Mouse (Mus musculus) intestine, embryonic 16.5 days (tissue): ENCODE data around the gene Il21r. TPM values are rescaled to one million over a fixed set of nuclear protein-coding genes. Genes with fewer than 3 reads are reported as not detected.

Experiments used
- ATAC-seq: fragments of 200-750 bp; cut with Nextera tagmentation; 2 replicates; pipeline ENCODE4 v1.8.0; 2017; ENCODE audit warnings: moderate TSS enrichment, moderate library complexity
- H3K27ac ChIP-seq: fragments of 300-500 bp; sonication (generic); 2 replicates; pipeline ENCODE4 v1.5.1; 2014; ENCODE audit warnings: mild to moderate bottlenecking, low read length
- H3K27me3 ChIP-seq: fragments of 300-500 bp; sonication (generic); replicated peaks from 2 replicates; pipeline ENCODE4 v1.6.1; 2014; ENCODE audit warnings: low read length, control low read depth, mixed read lengths; ENCODE audit not compliant: control insufficient read depth, insufficient read depth
- H3K36me3 ChIP-seq: fragments of 300-500 bp; sonication (generic); 2 replicates; pipeline ENCODE4 v1.6.1; 2014; ENCODE audit warnings: low read length, control low read depth; ENCODE audit not compliant: control insufficient read depth, insufficient read depth
- H3K4me1 ChIP-seq: fragments of 300-500 bp; sonication (generic); 2 replicates; pipeline ENCODE4 v1.6.1; 2014; ENCODE audit warnings: low read length, control low read depth, mixed read lengths; ENCODE audit not compliant: control insufficient read depth, insufficient read depth
- H3K4me2 ChIP-seq: fragments of 300-500 bp; sonication (generic); 2 replicates; pipeline ENCODE4 v1.6.1; 2014; ENCODE audit warnings: low read depth, low read length, control low read depth
- H3K4me3 ChIP-seq: fragments of 300-500 bp; sonication (generic); 2 replicates; pipeline ENCODE4 v1.5.1; 2014; ENCODE audit warnings: mild to moderate bottlenecking, low read length
- H3K9ac ChIP-seq: fragments of 300-500 bp; sonication (generic); 2 replicates; pipeline ENCODE4 v1.6.1; 2014; ENCODE audit warnings: low read depth, low read length
- H3K9me3 ChIP-seq: fragments of 300-500 bp; sonication (generic); 2 replicates; pipeline ENCODE4 v1.6.1; 2016; ENCODE audit warnings: low read length, control low read depth; ENCODE audit not compliant: control insufficient read depth
- WGBS: fragments of 180-500 bp; shearing (Covaris S2); extraction: QIAGEN DNeasy Blood & Tissue Kit; methylation state at CpG from one replicate; pipeline ENCODE4 v1.1.7; 2014; 5-methylcytosine and 5-hydroxymethylcytosine counted together
- polyA plus RNA-seq: library from polyadenylated mRNA; unstranded; fragments of >200 nt; fragmentation: Nextera tagmentation; extraction: Ambion mirVana; gene quantifications from 2 replicates; pipeline ENCODE4 v1.2.1, GENCODE M21; 2015

Il21r gene
- polyA plus RNA-seq, 1 experiment from 2014 or later, result 0.59 TPM

GRCm38 (mm10) chr7:125622741-125623685, 19.8 kb downstream of the Il21r start:
- H3K4me1 ChIP-seq, result no peaks in the 10 kb centered on the region
- WGBS, result 68% methylated on average over 7 of the region's 7 CpGs
- no peak overlapping the region for H3K9ac ChIP-seq
- no peak overlapping the region for H3K4me2 ChIP-seq
- ATAC-seq, result no peak
- no peaks in the 10 kb centered on the region for H3K27me3 ChIP-seq
- H3K36me3 ChIP-seq, result no peaks in the 10 kb centered on the region
- H3K27ac ChIP-seq, result no peak overlapping the region
- H3K9me3 ChIP-seq, result no peaks in the 10 kb centered on the region
- no peak overlapping the region for H3K4me3 ChIP-seq

GRCm38 (mm10) chr7:125625219-125625618, 22.0 kb downstream of the Il21r start:
- Histone ChIP-seq H3K4me1 (no peaks in the 10 kb centered on the region), H3K36me3 (no peaks in the 10 kb centered on the region), H3K9ac (no peak overlapping the region), H3K27me3 (no peaks in the 10 kb centered on the region), H3K27ac (no peak overlapping the region), H3K4me3 (no peak overlapping the region), H3K9me3 (no peaks in the 10 kb centered on the region), H3K4me2 (no peak overlapping the region)
- ATAC-seq, result no peak
- WGBS, result 60% methylated on average over 4 of the region's 4 CpGs

GRCm38 (mm10) chr7:125625829-125626228, 22.6 kb downstream of the Il21r start:
- 58% methylated on average over 7 of the region's 7 CpGs for WGBS
- ATAC-seq, result no peak

GRCm38 (mm10) chr7:125630317-125630716, 27.1 kb downstream of the Il21r start:
- H3K9me3 ChIP-seq, result no peaks in the 10 kb centered on the region
- H3K4me2 ChIP-seq, result no peak overlapping the region
- no peaks in the 10 kb centered on the region for H3K27me3 ChIP-seq
- ATAC-seq, result no peak
- H3K36me3 ChIP-seq, result no peaks in the 10 kb centered on the region
- no peak overlapping the region for H3K4me3 ChIP-seq
- no peak overlapping the region for H3K27ac ChIP-seq
- 63% methylated on average over 4 of the region's 4 CpGs for WGBS
- H3K9ac ChIP-seq, result no peak overlapping the region; the same call in 1 of the 2 replicates
- H3K4me1 ChIP-seq, result peaks cover 5% of the 10 kb centered on the region; the same call in 1 of the 2 replicates

More at GRCm38 (mm10) chr7:125625829-125626228, 22.6 kb downstream of the Il21r start:
- Histone ChIP-seq H3K27me3 (no peaks in the 10 kb centered on the region), H3K36me3 (no peaks in the 10 kb centered on the region), H3K9me3 (no peaks in the 10 kb centered on the region), H3K4me3 (no peak overlapping the region), H3K27ac (no peak overlapping the region), H3K4me2 (no peak overlapping the region), H3K4me1 (no peaks in the 10 kb centered on the region), H3K9ac (no peak overlapping the region)

GRCm38 (mm10) chr7:125630989-125631388, 27.8 kb downstream of the Il21r start:
- WGBS, result 83% methylated on average over 3 of the region's 3 CpGs
- H3K9me3 ChIP-seq, result no peaks in the 10 kb centered on the region
- H3K36me3 ChIP-seq, result no peaks in the 10 kb centered on the region
- H3K4me3 ChIP-seq, result no peak overlapping the region
- no peak for ATAC-seq
- H3K9ac ChIP-seq, result no peak overlapping the region
- H3K27ac ChIP-seq, result no peak overlapping the region
- H3K27me3 ChIP-seq, result no peaks in the 10 kb centered on the region
- no peak overlapping the region for H3K4me2 ChIP-seq
- peaks cover 5% of the 10 kb centered on the region for H3K4me1 ChIP-seq

GRCm38 (mm10) chr7:125637220-125638140, 34.3 kb downstream of the Il21r start:
- WGBS, result 82% methylated on average over 8 of the region's 8 CpGs
- H3K4me3 ChIP-seq, result no peak overlapping the region
- no peak overlapping the region for H3K9ac ChIP-seq

GRCm38 (mm10) chr7:125638376-125638775, 35.1 kb downstream of the Il21r start:
- H3K27me3 ChIP-seq, result no peaks in the 10 kb centered on the region
- no peak overlapping the region for H3K4me3 ChIP-seq
- no peaks in the 10 kb centered on the region for H3K9me3 ChIP-seq
- H3K9ac ChIP-seq, result no peak overlapping the region
- H3K4me2 ChIP-seq, result no peak overlapping the region
- 82% methylated on average over 6 of the region's 6 CpGs for WGBS
- H3K27ac ChIP-seq, result no peak overlapping the region
- no peak for ATAC-seq
- H3K36me3 ChIP-seq, result peaks cover 11% of the 10 kb centered on the region; the same call in 1 of the 2 replicates
- H3K4me1 ChIP-seq, result no peaks in the 10 kb centered on the region; the same call in 1 of the 2 replicates

More at GRCm38 (mm10) chr7:125637220-125638140, 34.3 kb downstream of the Il21r start:
- no peaks in the 10 kb centered on the region for H3K9me3 ChIP-seq
- no peak overlapping the region for H3K4me2 ChIP-seq
- no peak overlapping the region for H3K27ac ChIP-seq
- H3K36me3 ChIP-seq, result peaks cover 8% of the 10 kb centered on the region; the same call in 1 of the 2 replicates
- no peak for ATAC-seq
- H3K27me3 ChIP-seq, result no peaks in the 10 kb centered on the region
- peaks cover 3% of the 10 kb centered on the region for H3K4me1 ChIP-seq

- no peaks in the 10 kb centered on the region; the same call in 1 of the 2 replicates for H3K4me1 ChIP-seq
- WGBS, result 45% methylated on average over 9 of the region's 9 CpGs
Measured at GRCm38 (mm10) chr7:125638870-125639386, 35.7 kb downstream of the Il21r start.

GRCm38 (mm10) chr7:125643880-125644279, 40.7 kb downstream of the Il21r start:
- Histone ChIP-seq H3K4me3 (no peak overlapping the region), H3K36me3 (peaks cover 50% of the 10 kb centered on the region), H3K27ac (no peak overlapping the region), H3K9ac (no peak overlapping the region), H3K27me3 (no peaks in the 10 kb centered on the region), H3K9me3 (no peaks in the 10 kb centered on the region), H3K4me1 (no peaks in the 10 kb centered on the region), H3K4me2 (no peak overlapping the region)
- no peak for ATAC-seq
- WGBS, result 78% methylated on average over 6 of the region's 6 CpGs

More at GRCm38 (mm10) chr7:125638870-125639386, 35.7 kb downstream of the Il21r start:
- Histone ChIP-seq H3K9me3 (no peaks in the 10 kb centered on the region), H3K4me3 (no peak overlapping the region), H3K9ac (no peak overlapping the region), H3K27me3 (no peaks in the 10 kb centered on the region), H3K4me2 (no peak overlapping the region), H3K27ac (no peak overlapping the region), H3K36me3 (peaks cover 17% of the 10 kb centered on the region; the same call in 1 of the 2 replicates)
- ATAC-seq, result peak; percentile 40
